Mouse (Mus musculus) embryonic facial prominence, embryonic 10.5 days (tissue): ENCODE measurements around the gene Vps51. TPM values are rescaled to one million over a fixed set of nuclear protein-coding genes. Genes with fewer than 3 reads are reported as not detected.

Experiments
- DNase-seq: peaks from one replicate; pipeline ENCODE4 v3.0.0-alpha.2; 2017; ENCODE audit warnings: low spot score
- H3K27ac ChIP-seq: fragments of 300-500 bp; sonication (generic); replicated peaks from 2 replicates; pipeline ENCODE4 v1.5.1; 2016; ENCODE audit warnings: mild to moderate bottlenecking
- H3K27me3 ChIP-seq: fragments of 300-500 bp; sonication (generic); replicated peaks from 2 replicates; pipeline ENCODE4 v1.6.1; 2016; ENCODE audit warnings: low read depth, mild to moderate bottlenecking; ENCODE audit not compliant: poor library complexity, severe bottlenecking
- H3K36me3 ChIP-seq: fragments of 300-500 bp; sonication (generic); replicated peaks from 2 replicates; pipeline ENCODE4 v1.6.1; 2016; ENCODE audit warnings: mild to moderate bottlenecking, moderate library complexity
- H3K4me1 ChIP-seq: fragments of 300-500 bp; sonication (generic); 2 replicates; pipeline ENCODE4 v1.6.1; 2016
- H3K4me3 ChIP-seq: fragments of 300-500 bp; sonication (generic); 2 replicates; pipeline ENCODE4 v1.5.1; 2016; ENCODE audit warnings: mild to moderate bottlenecking, moderate library complexity
- H3K9me3 ChIP-seq: fragments of 300-500 bp; sonication (generic); 2 replicates; pipeline ENCODE4 v1.6.1; 2016; ENCODE audit warnings: mild to moderate bottlenecking
- WGBS: fragments of 180-500 bp; shearing (Covaris S2); methylation state at CpG from one replicate; pipeline ENCODE4 v1.1.7; 2016; 5-methylcytosine and 5-hydroxymethylcytosine counted together
- polyA plus RNA-seq: library from polyadenylated mRNA; unstranded; fragments of >200 nt; fragmentation: Nextera tagmentation; extraction: Ambion mirVana; gene quantifications from 2 replicates; pipeline ENCODE4 v1.2.1, GENCODE M21; 2016

The Vps51 gene
- polyA plus RNA-seq, 1 experiment from 2014 or later, result 70.5 TPM

DNA sequence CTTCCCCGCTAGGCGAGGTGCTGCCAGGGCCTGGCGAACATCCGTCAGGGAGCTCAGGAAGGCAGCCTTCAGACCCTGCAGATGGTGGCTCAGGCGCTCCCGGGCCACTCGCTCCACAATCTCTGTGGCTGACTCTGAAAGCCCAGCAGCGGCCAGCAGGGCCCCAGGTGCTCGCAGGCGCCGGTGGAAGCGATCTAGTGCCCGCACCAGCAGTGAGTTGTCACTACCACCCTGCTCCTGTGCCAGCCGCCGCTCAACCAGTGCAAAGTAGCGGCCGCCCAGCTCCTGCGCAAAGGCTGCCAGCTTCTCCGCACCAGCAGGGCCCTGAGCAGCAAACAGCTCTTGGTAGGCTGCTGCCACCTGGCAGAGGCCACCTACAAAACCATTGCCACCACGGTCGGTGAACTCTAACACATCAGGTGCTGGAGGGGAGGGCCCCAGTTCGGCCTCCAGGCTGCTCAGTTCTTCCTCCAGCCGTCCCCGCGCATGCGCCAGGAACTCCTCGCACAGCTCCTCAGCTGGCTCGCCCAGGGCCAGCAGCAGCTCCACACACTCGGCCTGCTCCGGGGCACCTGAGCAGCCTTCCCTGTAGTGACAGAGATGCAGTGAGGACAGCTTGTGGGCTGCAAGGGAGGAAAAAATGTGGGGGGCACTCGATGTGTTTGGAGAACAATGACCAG lies 6.3 kb downstream of the Vps51 start:
- peaks cover 28% of the 10 kb centered on the region for H3K4me1 ChIP-seq
- H3K27me3 ChIP-seq, result no peaks in the 10 kb centered on the region
- no peaks in the 10 kb centered on the region for H3K9me3 ChIP-seq
- no peak for DNase-seq
- H3K36me3 ChIP-seq, result peaks cover 63% of the 10 kb centered on the region
- peak overlapping the region; percentile 21; the same call in 1 of the 2 replicates for H3K4me3 ChIP-seq
- H3K27ac ChIP-seq, result no peak overlapping the region
- WGBS, result 92% methylated on average over 31 of the region's 31 CpGs

DNA sequence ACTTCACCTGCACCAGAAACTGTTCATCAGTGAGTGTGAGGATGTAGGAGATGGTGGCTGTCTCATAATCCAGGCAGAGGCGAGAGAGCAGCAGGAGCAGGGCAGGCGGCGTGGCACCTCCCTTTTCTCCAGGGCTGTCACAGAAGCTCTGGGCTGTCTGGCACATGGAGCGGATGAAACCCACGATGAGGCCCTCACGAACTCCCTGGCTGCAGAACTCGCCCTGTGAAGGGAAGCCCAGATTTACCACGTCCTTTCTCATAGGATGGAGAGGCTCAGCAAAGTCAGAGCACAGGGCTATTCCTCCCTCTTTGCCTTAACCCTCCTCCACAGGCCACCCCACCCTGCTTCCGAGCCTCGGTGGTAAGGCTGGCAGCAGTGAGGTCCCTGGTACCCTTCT lies 7.2 kb downstream of the Vps51 start:
- 93% methylated on average over 10 of the region's 10 CpGs for WGBS
- no peaks in the 10 kb centered on the region for H3K9me3 ChIP-seq
- no peak overlapping the region; the same call in 1 of the 2 replicates for H3K4me3 ChIP-seq
- H3K27me3 ChIP-seq, result no peaks in the 10 kb centered on the region
- peaks cover 26% of the 10 kb centered on the region for H3K4me1 ChIP-seq
- H3K27ac ChIP-seq, result no peak overlapping the region
- DNase-seq, result no peak
- peaks cover 55% of the 10 kb centered on the region for H3K36me3 ChIP-seq

DNA sequence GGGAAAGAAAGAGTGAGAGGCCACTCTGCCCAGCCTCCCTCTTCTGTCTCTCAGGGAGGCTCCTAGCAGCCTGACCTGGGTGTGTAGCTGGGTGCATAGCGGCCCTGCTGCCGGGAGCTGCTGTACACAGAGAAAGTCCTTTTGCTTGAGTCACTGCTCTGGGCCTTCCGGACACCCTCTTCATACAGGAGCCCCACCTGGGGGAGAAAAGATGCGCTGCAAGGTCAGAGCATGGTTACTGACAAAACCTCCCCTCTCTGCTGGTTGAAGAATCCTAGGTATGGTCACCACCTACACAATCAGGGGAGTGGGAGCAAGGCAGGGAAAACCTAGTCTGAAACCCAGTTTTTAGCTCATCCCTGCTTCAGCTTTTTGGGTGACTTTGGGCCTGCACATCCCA lies 8.1 kb downstream of the Vps51 start:
- H3K27me3 ChIP-seq, result no peaks in the 10 kb centered on the region
- peak overlapping the region; percentile 66; the same call in 1 of the 2 replicates for H3K4me3 ChIP-seq
- H3K27ac ChIP-seq, result no peak overlapping the region
- no peak for DNase-seq
- WGBS, result 83% methylated on average over 4 of the region's 4 CpGs
- peaks cover 26% of the 10 kb centered on the region for H3K4me1 ChIP-seq
- peaks cover 49% of the 10 kb centered on the region for H3K36me3 ChIP-seq
- H3K9me3 ChIP-seq, result no peaks in the 10 kb centered on the region

DNA sequence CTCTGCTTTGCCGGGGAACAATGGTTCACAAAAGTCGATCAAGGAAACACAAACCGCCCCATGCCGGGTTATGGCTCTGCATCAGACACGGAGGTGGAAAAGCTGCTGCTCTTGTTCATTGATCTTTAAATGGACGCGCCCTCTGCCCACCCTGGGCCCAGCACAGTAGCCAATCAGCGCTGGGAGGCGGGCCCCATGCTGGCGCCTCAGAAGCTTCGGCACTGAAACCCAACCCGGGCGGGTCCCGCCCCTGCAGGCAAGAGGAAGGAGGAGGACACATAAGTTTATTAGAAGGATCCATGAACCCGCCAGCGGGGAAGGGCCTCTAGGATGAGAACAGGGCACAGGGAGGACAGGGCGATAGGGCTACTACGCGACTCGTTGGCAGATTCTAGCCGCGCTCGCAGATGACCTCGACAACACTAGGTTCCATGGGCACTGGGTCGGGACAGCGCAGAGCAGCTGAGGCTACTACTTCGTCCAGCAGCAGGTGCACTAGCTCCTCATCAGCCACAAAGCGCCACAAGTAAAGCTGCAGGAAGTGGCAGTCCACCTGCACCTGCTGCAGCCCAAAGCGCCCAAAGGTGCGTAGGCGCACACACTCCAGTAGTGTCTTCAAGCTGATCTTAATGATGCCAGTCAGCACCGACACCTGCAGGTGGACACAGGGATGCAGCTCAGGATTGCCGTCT lies 9.2 kb downstream of the Vps51 start, which contains the start of gene Tm7sf2:
Gene Tm7sf2, minus strand, starts transcription at position 650 of the 692 bp plus-strand sequence.
- DNase-seq, result peak; percentile 95
- H3K27me3 ChIP-seq, result no peaks in the 10 kb centered on the region
- peaks cover 49% of the 10 kb centered on the region for H3K36me3 ChIP-seq
- H3K4me3 ChIP-seq, result peak within 1 kb of the TSS; percentile 66
- H3K27ac ChIP-seq, result peak within 1 kb of the TSS; percentile 81
- H3K4me1 ChIP-seq, result peaks cover 30% of the 10 kb centered on the region
- WGBS, result 9% methylated on average over 33 of the region's 33 CpGs
- no peaks in the 10 kb centered on the region for H3K9me3 ChIP-seq

DNA sequence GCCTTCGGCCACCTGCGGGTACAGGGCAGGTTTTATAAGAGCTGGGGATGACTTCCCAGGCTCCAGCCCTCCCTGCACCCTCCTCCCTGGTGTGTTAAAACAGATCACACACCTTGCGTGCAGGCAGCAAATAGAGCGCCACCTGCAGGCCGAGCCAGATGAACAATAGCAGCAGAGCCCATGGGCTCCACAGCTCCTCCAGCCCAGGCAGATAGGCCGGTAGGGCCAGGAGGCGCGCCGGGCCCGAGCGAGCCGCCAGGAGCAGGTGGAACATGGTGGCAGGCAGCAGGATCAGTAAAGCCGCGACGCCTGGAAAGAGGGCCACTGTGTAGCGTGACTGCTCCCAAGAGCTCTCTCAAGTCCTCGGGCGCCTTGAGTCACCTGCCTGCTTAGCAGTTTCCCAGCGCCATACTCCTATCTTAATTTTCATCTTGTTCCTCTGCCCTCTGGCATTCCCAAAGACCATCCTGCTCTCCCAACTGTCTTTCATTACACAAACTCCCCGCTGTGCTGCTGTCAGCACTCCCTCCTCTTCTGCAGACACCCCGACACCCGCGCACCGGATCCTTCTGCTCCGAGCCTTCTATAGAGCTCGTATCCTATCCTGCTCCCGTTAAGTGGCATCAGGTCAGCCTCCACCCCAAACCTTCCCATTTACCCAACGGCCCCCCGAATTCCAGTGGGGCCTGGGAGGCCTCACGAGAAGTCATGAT lies 9.9 kb downstream of the Vps51 start:
- no peaks in the 10 kb centered on the region for H3K27me3 ChIP-seq
- peak; percentile 90 for DNase-seq
- H3K36me3 ChIP-seq, result peaks cover 52% of the 10 kb centered on the region
- peak overlapping the region; percentile 66 for H3K4me3 ChIP-seq
- peaks cover 37% of the 10 kb centered on the region for H3K4me1 ChIP-seq
- no peaks in the 10 kb centered on the region for H3K9me3 ChIP-seq
- under 1% methylated on average over 30 of the region's 30 CpGs for WGBS
- peak overlapping the region; percentile 81 for H3K27ac ChIP-seq

DNA sequence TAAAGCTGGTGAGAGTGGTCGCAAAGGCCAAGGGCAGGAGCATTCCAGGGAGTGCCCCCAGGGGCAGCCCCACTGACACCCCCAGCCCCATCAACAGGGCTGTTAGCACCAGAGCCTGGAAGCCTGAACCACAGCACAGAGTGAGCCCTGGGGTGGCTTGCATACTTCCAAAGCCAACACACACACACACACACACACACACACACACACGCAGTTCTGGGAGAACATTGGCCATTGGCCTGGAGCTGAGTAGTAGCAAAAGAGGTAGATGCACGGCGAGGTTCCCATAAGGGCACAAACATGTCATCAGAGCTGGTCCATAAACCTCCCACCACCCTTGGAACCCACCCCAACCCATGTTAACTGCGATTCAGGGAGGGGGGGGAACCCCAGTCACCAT lies 10.5 kb downstream of the Vps51 start:
- H3K27me3 ChIP-seq, result no peaks in the 10 kb centered on the region
- H3K9me3 ChIP-seq, result no peaks in the 10 kb centered on the region
- no peak for DNase-seq
- peaks cover 43% of the 10 kb centered on the region for H3K4me1 ChIP-seq
- H3K4me3 ChIP-seq, result peak overlapping the region; percentile 66
- peaks cover 51% of the 10 kb centered on the region for H3K36me3 ChIP-seq
- 42% methylated on average over 5 of the region's 5 CpGs for WGBS
- H3K27ac ChIP-seq, result peak overlapping the region; percentile 81

DNA sequence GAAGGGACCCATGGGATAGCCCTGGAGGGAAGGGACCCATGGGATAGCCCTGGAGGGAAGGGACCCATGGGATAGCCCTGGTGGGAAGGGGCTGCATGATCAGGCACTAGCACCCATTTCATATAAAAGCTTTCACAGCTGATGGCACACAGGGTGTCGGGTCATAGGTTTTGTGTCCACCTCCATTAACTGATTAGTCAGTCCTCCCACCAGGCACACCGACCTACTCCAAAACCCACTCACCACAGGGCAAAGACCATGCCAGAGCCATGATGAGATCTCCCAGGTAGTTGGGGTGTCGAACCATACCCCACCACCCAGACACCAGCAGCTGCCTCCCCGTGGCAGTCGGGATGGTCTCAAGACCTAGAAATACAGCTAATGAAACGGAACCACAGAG lies 13.9 kb downstream of the Vps51 start:
- Histone ChIP-seq H3K9me3 (no peaks in the 10 kb centered on the region), H3K4me3 (peak overlapping the region; percentile 94; the same call in 1 of the 2 replicates), H3K4me1 (peaks cover 56% of the 10 kb centered on the region), H3K27ac (no peak overlapping the region), H3K27me3 (no peaks in the 10 kb centered on the region), H3K36me3 (peaks cover 38% of the 10 kb centered on the region)
- WGBS, result 94% methylated on average over 6 of the region's 6 CpGs
- peak; percentile 7 for DNase-seq

DNA sequence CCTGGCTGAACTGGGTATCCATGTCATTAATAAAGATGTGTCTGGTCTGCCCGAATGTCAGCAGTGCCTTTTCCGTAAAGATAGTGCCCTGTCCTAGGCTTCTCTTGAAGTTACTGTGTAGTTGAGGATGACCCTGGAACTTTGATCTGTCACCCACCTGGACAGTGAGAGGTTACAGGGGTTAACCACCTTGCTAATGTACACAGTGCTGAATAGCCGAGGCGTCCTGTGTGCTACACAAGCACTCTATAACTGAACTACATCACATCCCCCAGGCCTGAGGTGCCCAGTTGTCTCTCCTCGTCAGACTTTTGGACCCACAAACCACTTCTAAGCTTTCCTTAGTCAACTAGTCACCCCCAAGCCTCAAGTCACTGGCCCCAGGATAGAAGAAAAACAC lies 14.6 kb downstream of the Vps51 start:
- no peaks in the 10 kb centered on the region for H3K9me3 ChIP-seq
- peak overlapping the region; percentile 94 for H3K27ac ChIP-seq
- 75% methylated on average over 5 of the region's 5 CpGs for WGBS
- H3K4me1 ChIP-seq, result peaks cover 49% of the 10 kb centered on the region
- no peaks in the 10 kb centered on the region for H3K27me3 ChIP-seq
- peak; percentile 8 for DNase-seq
- H3K4me3 ChIP-seq, result peak overlapping the region; percentile 94
- peaks cover 38% of the 10 kb centered on the region for H3K36me3 ChIP-seq

DNA sequence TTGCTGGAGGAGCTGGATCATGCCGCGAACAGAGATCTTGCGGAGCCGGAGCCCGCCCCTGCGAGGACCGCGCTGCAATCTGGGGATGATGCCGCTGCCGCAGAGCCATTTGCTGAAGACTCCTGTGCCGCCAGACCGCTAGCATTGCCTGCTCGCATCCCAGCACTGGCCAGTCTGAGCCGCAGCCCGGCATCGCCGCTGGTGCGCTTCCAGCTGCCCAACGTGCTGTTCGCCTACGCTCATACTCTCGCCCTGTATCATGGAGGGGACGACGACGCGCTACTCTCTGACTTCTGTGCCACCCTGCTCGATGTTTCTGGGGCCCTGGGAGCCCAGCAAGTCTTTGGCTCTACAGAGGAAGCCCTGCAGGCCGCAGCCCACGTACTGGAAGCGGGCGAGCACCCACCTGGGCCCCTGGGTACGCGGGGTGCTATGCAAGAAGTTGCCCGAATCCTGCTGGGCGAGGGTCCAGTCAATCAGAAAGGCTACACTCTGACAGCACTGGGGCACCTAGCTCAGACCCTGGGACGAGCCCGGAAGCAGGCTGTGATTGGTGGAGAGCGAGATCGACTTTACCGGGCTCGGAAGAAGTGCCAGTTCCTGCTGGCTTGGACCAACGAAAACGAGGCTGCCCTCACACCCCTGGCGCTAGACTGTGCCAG lies 15.3 kb downstream of the Vps51 start:
- Histone ChIP-seq H3K4me3 (peak overlapping the region; percentile 94), H3K36me3 (peaks cover 38% of the 10 kb centered on the region), H3K27ac (peak overlapping the region; percentile 94), H3K27me3 (no peaks in the 10 kb centered on the region), H3K9me3 (no peaks in the 10 kb centered on the region), H3K4me1 (peaks cover 45% of the 10 kb centered on the region)
- peak; percentile 56 for DNase-seq
- WGBS, result 3% methylated on average over 44 of the region's 44 CpGs

DNA sequence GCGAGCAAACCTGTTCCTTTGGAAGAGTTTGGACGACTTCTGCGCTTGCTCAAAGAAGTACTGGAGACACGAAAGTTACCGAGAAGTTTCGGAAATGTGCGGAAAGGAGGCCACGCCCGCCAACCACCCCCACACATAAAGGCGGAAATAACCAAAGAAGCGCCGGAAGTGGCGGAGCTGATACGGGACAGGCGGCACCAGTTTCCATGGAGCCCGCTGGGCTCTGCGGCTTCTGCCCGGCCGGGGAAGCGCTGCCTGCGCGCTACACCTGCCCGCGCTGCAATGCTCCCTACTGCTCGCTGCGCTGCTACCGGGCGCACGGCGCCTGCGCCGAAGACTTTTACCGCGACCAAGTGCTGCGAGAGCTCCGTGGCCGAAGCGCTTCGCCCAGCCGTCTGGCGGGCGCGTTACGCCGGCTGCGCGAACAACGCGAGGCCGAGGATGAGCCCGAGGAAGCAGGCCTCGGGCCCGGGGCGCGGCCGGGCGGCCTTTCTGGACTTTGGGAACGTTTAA lies 16.0 kb downstream of the Vps51 start, which contains the start of gene Znhit2:
Gene Znhit2, plus strand, starts transcription at position 172 of the 513 bp plus-strand sequence.
- H3K27ac ChIP-seq, result peak within 1 kb of the TSS; percentile 94
- H3K4me3 ChIP-seq, result peak within 1 kb of the TSS; percentile 94
- H3K27me3 ChIP-seq, result no peaks in the 10 kb centered on the region
- no peaks in the 10 kb centered on the region for H3K9me3 ChIP-seq
- under 1% methylated on average over 58 of the region's 58 CpGs for WGBS
- DNase-seq, result peak; percentile 93
- peaks cover 41% of the 10 kb centered on the region for H3K36me3 ChIP-seq
- H3K4me1 ChIP-seq, result peaks cover 45% of the 10 kb centered on the region

DNA sequence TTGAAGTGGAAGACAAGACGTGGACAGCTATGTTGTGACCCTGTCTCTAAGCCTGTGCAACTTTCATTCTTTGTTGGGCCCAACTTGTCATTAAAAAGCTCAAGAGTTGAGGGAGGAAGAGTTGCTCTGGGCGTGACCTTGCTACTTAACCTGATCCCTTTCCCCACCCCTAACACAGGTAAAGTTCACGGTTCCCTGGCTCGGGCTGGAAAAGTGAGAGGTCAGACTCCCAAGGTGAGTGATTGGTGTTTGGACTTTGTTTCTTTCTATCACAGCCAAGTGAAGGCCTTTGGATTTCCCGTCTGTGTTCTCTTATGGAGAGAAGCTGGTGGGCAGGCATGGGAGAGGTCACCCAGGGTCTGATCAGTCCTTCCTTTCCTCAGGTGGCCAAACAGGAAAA lies 18.1 kb downstream of the Vps51 start:
- Histone ChIP-seq H3K27ac (no peak overlapping the region), H3K4me1 (peaks cover 45% of the 10 kb centered on the region), H3K4me3 (peak overlapping the region; percentile 70), H3K27me3 (no peaks in the 10 kb centered on the region), H3K9me3 (no peaks in the 10 kb centered on the region), H3K36me3 (peaks cover 61% of the 10 kb centered on the region)
- WGBS, result 86% methylated on average over 5 of the region's 5 CpGs
- DNase-seq, result no peak

DNA sequence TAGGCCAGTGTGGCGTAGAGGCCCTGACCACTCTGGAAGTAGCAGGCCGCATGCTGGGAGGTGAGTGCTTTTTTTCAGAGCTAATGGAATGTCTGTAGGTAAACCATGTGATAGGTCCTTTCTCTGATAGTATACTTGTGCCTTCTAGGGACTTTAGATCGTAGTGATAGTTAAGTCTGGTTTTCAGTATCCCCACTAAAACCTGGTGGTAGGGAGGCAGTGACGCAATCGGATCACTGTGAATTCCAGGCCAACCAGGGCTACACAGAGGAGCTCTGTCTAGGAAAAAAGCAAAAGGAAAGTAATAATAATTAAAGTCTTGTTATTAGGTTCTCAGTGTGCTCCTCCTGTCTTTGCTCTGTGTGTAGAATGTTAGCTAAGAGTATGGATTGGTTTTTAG lies 18.5 kb downstream of the Vps51 start:
- peak overlapping the region; percentile 90 for H3K27ac ChIP-seq
- WGBS, result 36% methylated on average over 5 of the region's 5 CpGs
- H3K4me3 ChIP-seq, result peak overlapping the region; percentile 70

More for the DNA sequence above, 18.5 kb downstream of the Vps51 start:
- H3K27me3 ChIP-seq, result no peaks in the 10 kb centered on the region
- no peaks in the 10 kb centered on the region for H3K9me3 ChIP-seq
- peaks cover 45% of the 10 kb centered on the region for H3K4me1 ChIP-seq
- DNase-seq, result no peak
- H3K36me3 ChIP-seq, result peaks cover 61% of the 10 kb centered on the region
